Mouse (Mus musculus): ENCODE measurements around the gene Gcnt2. TPM values are rescaled to one million over a fixed set of nuclear protein-coding genes. Genes with fewer than 3 reads are reported as not detected.
"Not testable (repeated sequence)": the region's sequence is repeated elsewhere in the genome, so short reads cannot be mapped to it uniquely, and the experiment has no call there.

The Gcnt2 gene
- total and polyA plus RNA-seq, 2 experiments from 2014 or later, result 2.8 to 12.9 TPM

- Histone ChIP-seq H3K4me1 (ENCODE audit: control insufficient read depth, insufficient read depth) (no peaks in the 10 kb centered on the region), H3K9me3 (replicated peaks; ENCODE audit: control insufficient read depth, low read length) (no peaks in the 10 kb centered on the region), H3K4me2 (ENCODE audit: low read depth, low read length) (no peak overlapping the region), H3K4me3 (ENCODE audit: low read depth, low read length) (no peak overlapping the region), H3K27me3 (ENCODE audit: control insufficient read depth, insufficient read depth, low read length) (no peaks in the 10 kb centered on the region), H3K27ac (ENCODE audit: low read depth) (no peak overlapping the region), H3K36me3 (replicated peaks; ENCODE audit: control insufficient read depth, insufficient read depth, low read length) (no peaks in the 10 kb centered on the region), H3K9ac (replicated peaks; ENCODE audit: low read depth, low read length) (no peak overlapping the region)
- no peak for ATAC-seq (ENCODE audit: insufficient read depth, low read depth)
- 80% methylated on average over 5 of the region's 5 CpGs for WGBS
- TF ChIP-seq CTCF (IDR thresholded peaks at IDR 0.05; ENCODE audit: low read depth) (no peak), EP300 (IDR thresholded peaks at IDR 0.05; ENCODE audit: low read depth) (no peak)
- no peak for DNase-seq (ENCODE audit: low spot score)
Observed at GRCm38 (mm10) chr13:40972976-40973375, 113.4 kb downstream of the Gcnt2 start.

- no peak overlapping the region for H3K4me2 ChIP-seq (ENCODE audit: low read depth, low read length)
- H3K4me3 ChIP-seq (ENCODE audit: low read depth, low read length), result no peak overlapping the region
- ATAC-seq (ENCODE audit: insufficient read depth, low read depth) (peak; percentile 49; the same call in 1 of the 2 replicates), DNase-seq (ENCODE audit: low spot score) (peak; percentile 43)
- no peak overlapping the region for H3K27ac ChIP-seq (ENCODE audit: low read depth)
- H3K27me3 ChIP-seq (ENCODE audit: control insufficient read depth, insufficient read depth, low read length), result no peaks in the 10 kb centered on the region
- H3K9ac ChIP-seq (replicated peaks; ENCODE audit: low read depth, low read length), result no peak overlapping the region
- H3K36me3 ChIP-seq (replicated peaks; ENCODE audit: control insufficient read depth, insufficient read depth, low read length), result no peaks in the 10 kb centered on the region
- no peaks in the 10 kb centered on the region for H3K4me1 ChIP-seq (ENCODE audit: control insufficient read depth, insufficient read depth)
- 22% methylated on average over 7 of the region's 7 CpGs for WGBS
- no peaks in the 10 kb centered on the region for H3K9me3 ChIP-seq (replicated peaks; ENCODE audit: control insufficient read depth, low read length)
- no peak for TF ChIP-seq EP300 (IDR thresholded peaks at IDR 0.05; ENCODE audit: low read depth)
- TF ChIP-seq CTCF (IDR thresholded peaks at IDR 0.05; ENCODE audit: low read depth), result peak; percentile 80
Observed at GRCm38 (mm10) chr13:40977609-40978008, 118.1 kb downstream of the Gcnt2 start.

GRCm38 (mm10) chr13:40978652-40979051 lies 119.1 kb downstream of the Gcnt2 start:
- ATAC-seq (ENCODE audit: insufficient read depth, low read depth), result peak; percentile 75
- WGBS, result 50% methylated on average over 4 of the region's 4 CpGs

GRCm38 (mm10) chr13:40979321-40979720 lies 119.8 kb downstream of the Gcnt2 start:
- H3K36me3 ChIP-seq (replicated peaks; ENCODE audit: control insufficient read depth, insufficient read depth, low read length), result no peaks in the 10 kb centered on the region
- 34% methylated on average over 2 of the region's 2 CpGs for WGBS
- no peak overlapping the region for H3K4me2 ChIP-seq (ENCODE audit: low read depth, low read length)
- H3K4me1 ChIP-seq (ENCODE audit: control insufficient read depth, insufficient read depth), result no peaks in the 10 kb centered on the region
- no peak overlapping the region for H3K4me3 ChIP-seq (ENCODE audit: low read depth, low read length)
- H3K27ac ChIP-seq (ENCODE audit: low read depth), result peak overlapping the region; percentile 80
- ATAC-seq (ENCODE audit: insufficient read depth, low read depth), result no peak
- DNase-seq (ENCODE audit: low spot score), result peak; percentile 38
- H3K9me3 ChIP-seq (replicated peaks; ENCODE audit: control insufficient read depth, low read length), result no peaks in the 10 kb centered on the region
- no peak for TF ChIP-seq EP300 (IDR thresholded peaks at IDR 0.05; ENCODE audit: low read depth)
- TF ChIP-seq CTCF (IDR thresholded peaks at IDR 0.05; ENCODE audit: low read depth), result peak; percentile 36
- H3K27me3 ChIP-seq (ENCODE audit: control insufficient read depth, insufficient read depth, low read length), result no peaks in the 10 kb centered on the region
- no peak overlapping the region for H3K9ac ChIP-seq (replicated peaks; ENCODE audit: low read depth, low read length)

More at GRCm38 (mm10) chr13:40978652-40979051, 119.1 kb downstream of the Gcnt2 start:
- no peak overlapping the region for H3K4me2 ChIP-seq (ENCODE audit: low read depth, low read length)
- H3K9me3 ChIP-seq (replicated peaks; ENCODE audit: control insufficient read depth, low read length), result no peaks in the 10 kb centered on the region
- H3K9ac ChIP-seq (replicated peaks; ENCODE audit: low read depth, low read length), result no peak overlapping the region
- no peak overlapping the region for H3K4me3 ChIP-seq (ENCODE audit: low read depth, low read length)
- no peaks in the 10 kb centered on the region for H3K4me1 ChIP-seq (ENCODE audit: control insufficient read depth, insufficient read depth)
- peak; percentile 44 for DNase-seq (ENCODE audit: low spot score)
- TF ChIP-seq EP300 (IDR thresholded peaks at IDR 0.05; ENCODE audit: low read depth), result no peak
- no peak for TF ChIP-seq CTCF (IDR thresholded peaks at IDR 0.05; ENCODE audit: low read depth)
- no peaks in the 10 kb centered on the region for H3K36me3 ChIP-seq (replicated peaks; ENCODE audit: control insufficient read depth, insufficient read depth, low read length)
- no peaks in the 10 kb centered on the region for H3K27me3 ChIP-seq (ENCODE audit: control insufficient read depth, insufficient read depth, low read length)
- H3K27ac ChIP-seq (ENCODE audit: low read depth), result peak overlapping the region; percentile 80

GRCm38 (mm10) chr13:40982759-40983158 lies 123.2 kb downstream of the Gcnt2 start:
- WGBS, result 75% methylated on average over 1 of the region's 1 CpGs
- no peak overlapping the region for H3K4me3 ChIP-seq (ENCODE audit: low read depth, low read length)
- H3K36me3 ChIP-seq (replicated peaks; ENCODE audit: control insufficient read depth, insufficient read depth, low read length), result no peaks in the 10 kb centered on the region
- no peaks in the 10 kb centered on the region for H3K4me1 ChIP-seq (ENCODE audit: control insufficient read depth, insufficient read depth)
- no peaks in the 10 kb centered on the region for H3K27me3 ChIP-seq (ENCODE audit: control insufficient read depth, insufficient read depth, low read length)
- DNase-seq (ENCODE audit: low spot score), result no peak
- H3K9ac ChIP-seq (replicated peaks; ENCODE audit: low read depth, low read length), result no peak overlapping the region
- H3K27ac ChIP-seq (ENCODE audit: low read depth), result no peak overlapping the region
- H3K4me2 ChIP-seq (ENCODE audit: low read depth, low read length), result no peak overlapping the region
- no peaks in the 10 kb centered on the region for H3K9me3 ChIP-seq (replicated peaks; ENCODE audit: control insufficient read depth, low read length)
- TF ChIP-seq CTCF (IDR thresholded peaks at IDR 0.05; ENCODE audit: low read depth), result no peak
- TF ChIP-seq EP300 (IDR thresholded peaks at IDR 0.05; ENCODE audit: low read depth), result no peak
- no peak for ATAC-seq (ENCODE audit: insufficient read depth, low read depth)

GRCm38 (mm10) chr13:40986081-40986480 lies 126.5 kb downstream of the Gcnt2 start:
- Histone ChIP-seq H3K4me3 (ENCODE audit: low read depth, low read length) (no peak overlapping the region), H3K27me3 (ENCODE audit: control insufficient read depth, insufficient read depth, low read length) (no peaks in the 10 kb centered on the region), H3K9ac (replicated peaks; ENCODE audit: low read depth, low read length) (no peak overlapping the region), H3K4me2 (ENCODE audit: low read depth, low read length) (no peak overlapping the region), H3K36me3 (replicated peaks; ENCODE audit: control insufficient read depth, insufficient read depth, low read length) (no peaks in the 10 kb centered on the region), H3K27ac (ENCODE audit: low read depth) (no peak overlapping the region), H3K9me3 (replicated peaks; ENCODE audit: control insufficient read depth, low read length) (no peaks in the 10 kb centered on the region), H3K4me1 (ENCODE audit: control insufficient read depth, insufficient read depth) (no peaks in the 10 kb centered on the region)
- no peak for TF ChIP-seq CTCF (IDR thresholded peaks at IDR 0.05; ENCODE audit: low read depth)
- TF ChIP-seq EP300 (IDR thresholded peaks at IDR 0.05; ENCODE audit: low read depth), result no peak
- no peak for DNase-seq (ENCODE audit: low spot score)
- 86% methylated on average over 5 of the region's 5 CpGs for WGBS
- ATAC-seq (ENCODE audit: insufficient read depth, low read depth), result no peak

GRCm38 (mm10) chr13:40987608-40988303 lies 128.2 kb downstream of the Gcnt2 start:
- H3K9ac ChIP-seq (replicated peaks; ENCODE audit: low read depth, low read length); ATAC-seq (ENCODE audit: insufficient read depth, low read depth); H3K36me3 ChIP-seq (replicated peaks; ENCODE audit: control insufficient read depth, insufficient read depth, low read length); H3K27me3 ChIP-seq (ENCODE audit: control insufficient read depth, insufficient read depth, low read length); H3K4me3 ChIP-seq (ENCODE audit: low read depth, low read length); H3K4me2 ChIP-seq (ENCODE audit: low read depth, low read length); H3K9me3 ChIP-seq (replicated peaks; ENCODE audit: control insufficient read depth, low read length); H3K4me1 ChIP-seq (ENCODE audit: control insufficient read depth, insufficient read depth); DNase-seq (ENCODE audit: low spot score); H3K27ac ChIP-seq (ENCODE audit: low read depth): not testable (repeated sequence)
- 51% methylated on average over 4 of the region's 4 CpGs for WGBS

All from heart, postnatal 0 days (tissue).